13 mouse cellular contexts compared by ENCODE assay signal in genomic region chr16:44383549-44383948, GRCm38 (mm10). TPM values are rescaled to one million over a fixed set of nuclear protein-coding genes. Genes with fewer than 3 reads are reported as not detected.
DNase-seq lines count a peak whose midpoint lies in the region; ATAC-seq and TF ChIP-seq lines count a peak whose summit lies in the region.
"Had no signal": no experiment of that assay in that cellular context is flagged by ENCODE, and none has a peak within 500 bp of the region (broad histone marks: within the 10 kb centered on the region; RNA-seq: fewer than 3 reads in every experiment).

No protein-coding gene starts in this region.

- ATAC-seq in lung, embryonic 14.5 days (ENCODE audit: insufficient read depth) = no peak
- ATAC-seq in forebrain, embryonic 13.5 days = peak; percentile 87
- peak; percentile 57; the same call in 1 of the 2 replicates for ATAC-seq in midbrain, embryonic 14.5 days (ENCODE audit: low FRiP score, low TSS enrichment)
- ATAC-seq: liver, postnatal 0 days had no signal

- H3K27ac ChIP-seq in lung, embryonic 14.5 days (ENCODE audit: low read depth) = no peak overlapping the region
- peak overlapping the region; percentile 61; the same call in 1 of the 2 replicates for H3K27ac ChIP-seq in forebrain, embryonic 13.5 days
- no peak overlapping the region; the same call in 1 of the 2 replicates for H3K27ac ChIP-seq in midbrain, embryonic 14.5 days (replicated peaks; ENCODE audit: low read depth, low read length)
- H3K27ac ChIP-seq: heart, embryonic 13.5 days had no signal

- H3K4me3 ChIP-seq in lung, embryonic 14.5 days (ENCODE audit: low read depth, low read length) = no peak overlapping the region
- no peak overlapping the region for H3K4me3 ChIP-seq in forebrain, embryonic 13.5 days
- H3K4me3 ChIP-seq in midbrain, embryonic 14.5 days (replicated peaks; ENCODE audit: low read depth, low read length) = no peak overlapping the region
- H3K4me3 ChIP-seq: heart, embryonic 13.5 days had no signal

- H3K4me2 ChIP-seq in lung, embryonic 14.5 days = no peak overlapping the region
- peak overlapping the region; percentile 7; the same call in 1 of the 2 replicates for H3K4me2 ChIP-seq in forebrain, embryonic 13.5 days
- no peak overlapping the region for H3K4me2 ChIP-seq in midbrain, embryonic 14.5 days (ENCODE audit: low read length)
- H3K4me2 ChIP-seq: heart, embryonic 13.5 days had no signal

- H3K27me3 ChIP-seq in lung, embryonic 14.5 days (ENCODE audit: insufficient read depth, low read length) = no peaks in the 10 kb centered on the region
- H3K27me3 ChIP-seq in forebrain, embryonic 13.5 days = no peaks in the 10 kb centered on the region
- no peaks in the 10 kb centered on the region for H3K27me3 ChIP-seq in midbrain, embryonic 14.5 days (ENCODE audit: control insufficient read depth, insufficient read depth, low read length)
- H3K27me3 ChIP-seq: heart, embryonic 13.5 days had no signal

- TF ChIP-seq CTCF in lung, embryonic 14.5 days (IDR thresholded peaks at IDR 0.05; ENCODE audit: low read depth) = no peak

- 52% methylated on average over 2 of the region's 2 CpGs for WGBS in lung, embryonic 14.5 days
- WGBS in forebrain, embryonic 13.5 days = 5% methylated on average over 2 of the region's 2 CpGs
- 12% methylated on average over 2 of the region's 2 CpGs for WGBS in midbrain, embryonic 14.5 days

- H3K9me3 ChIP-seq in lung, embryonic 14.5 days (ENCODE audit: low read depth, low read length) = no peaks in the 10 kb centered on the region
- H3K9me3 ChIP-seq in forebrain, embryonic 13.5 days (replicated peaks) = no peaks in the 10 kb centered on the region
- H3K9me3 ChIP-seq in midbrain, embryonic 14.5 days (ENCODE audit: control insufficient read depth, low read length) = no peaks in the 10 kb centered on the region

- peak; percentile 29 for DNase-seq in lung, embryonic 14.5 days
- DNase-seq in lung, postnatal 4 days = no peak
- DNase-seq in R1 (ENCODE audit: low read depth, low spot score) = peak; percentile 63
- DNase-seq in midbrain, embryonic 14.5 days = peak; percentile 61
- no peak for DNase-seq in testis, postnatal 10 days (ENCODE audit: low spot score)
- no peak for DNase-seq in thymus, postnatal 10 days (ENCODE audit: low spot score in 2 of 2)
- DNase-seq: adrenal gland, postnatal 36 days; cerebellum, adult 18-20 months; gastrocnemius, postnatal 25 days; left cerebral cortex, postnatal 4 days; liver, postnatal 0 days had no signal

- peaks cover 24% of the 10 kb centered on the region for H3K36me3 ChIP-seq in lung, embryonic 14.5 days (ENCODE audit: insufficient read depth)
- H3K36me3 ChIP-seq in forebrain, embryonic 13.5 days (ENCODE audit: poor library complexity, severe bottlenecking) = peaks cover 15% of the 10 kb centered on the region
- H3K36me3 ChIP-seq in midbrain, embryonic 14.5 days (ENCODE audit: control insufficient read depth, insufficient read depth, low read length) = peaks cover 9% of the 10 kb centered on the region

- H3K4me1 ChIP-seq in lung, embryonic 14.5 days (ENCODE audit: insufficient read depth) = no peaks in the 10 kb centered on the region
- peaks cover 15% of the 10 kb centered on the region for H3K4me1 ChIP-seq in forebrain, embryonic 13.5 days
- peaks cover 4% of the 10 kb centered on the region; the same call in 1 of the 2 replicates for H3K4me1 ChIP-seq in midbrain, embryonic 14.5 days (ENCODE audit: control insufficient read depth, insufficient read depth, low read length)

- H3K9ac ChIP-seq in lung, embryonic 14.5 days = no peak overlapping the region
- H3K9ac ChIP-seq in forebrain, embryonic 13.5 days = no peak overlapping the region
- no peak overlapping the region for H3K9ac ChIP-seq in midbrain, embryonic 14.5 days (replicated peaks; ENCODE audit: low read length)
- H3K9ac ChIP-seq: heart, embryonic 13.5 days; liver, postnatal 0 days had no signal

RNA-seq across cellular contexts. Expression of gene Cfap44, which starts 11.0 kb away (rescaled TPM):
- polyA plus RNA-seq in lung, embryonic 14.5 days (2014; fragmentation: Nextera tagmentation; extraction: Ambion mirVana) = 0.67 and 1.0 TPM in 2 replicates
- polyA plus RNA-seq in forebrain, embryonic 13.5 days (2015; fragmentation: Nextera tagmentation; extraction: Ambion mirVana) = 2.1 and 4.1 TPM in 2 replicates
- 4.3 and 6.1 TPM in 2 replicates for polyA plus RNA-seq in midbrain, embryonic 14.5 days (2014; fragmentation: Nextera tagmentation; extraction: Ambion mirVana)
- polyA plus RNA-seq: heart, embryonic 13.5 days had no signal

RNA-seq across cellular contexts. Expression of gene Spice1, which starts 36.6 kb away (rescaled TPM):
- 30.6 and 33.5 TPM in 2 replicates for polyA plus RNA-seq in lung, embryonic 14.5 days (2014; fragmentation: Nextera tagmentation; extraction: Ambion mirVana)
- 26.8 and 28.2 TPM in 2 replicates for polyA plus RNA-seq in forebrain, embryonic 13.5 days (2015; fragmentation: Nextera tagmentation; extraction: Ambion mirVana)
- 9.6 and 16.6 TPM in 2 replicates for polyA plus RNA-seq in midbrain, embryonic 14.5 days (2014; fragmentation: Nextera tagmentation; extraction: Ambion mirVana)

RNA-seq across cellular contexts. Expression of gene Sidt1, which starts 50.6 kb away (rescaled TPM):
- 0.20 and 0.26 TPM in 2 replicates for polyA plus RNA-seq in lung, embryonic 14.5 days (2014; fragmentation: Nextera tagmentation; extraction: Ambion mirVana)
- polyA plus RNA-seq in forebrain, embryonic 13.5 days (2015; fragmentation: Nextera tagmentation; extraction: Ambion mirVana) = 0.67 and 0.70 TPM in 2 replicates
- 3.4 and 7.6 TPM in 2 replicates for polyA plus RNA-seq in midbrain, embryonic 14.5 days (2014; fragmentation: Nextera tagmentation; extraction: Ambion mirVana)
- polyA plus RNA-seq: heart, embryonic 13.5 days had no signal

Comparison
In these comparisons a context has a peak if more than half of its experiments do, and no peak if none do; other contexts are left out.
1. DNase-seq: peak in lung, embryonic 14.5 days (single experiment), R1 (single experiment) and midbrain, embryonic 14.5 days (single experiment); none in lung, postnatal 4 days (0 of 2), testis, postnatal 10 days (single experiment) and thymus, postnatal 10 days (0 of 2).